Mouse (Mus musculus): ENCODE measurements around the gene Mylk4.

Gene Mylk4

GRCm38 (mm10) chr13:32783816-32784215 is at the start of gene Mylk4:
Gene Mylk4, minus strand, starts transcription at chr13:32783954.
- no peak for DNase-seq (ENCODE audit: low spot score)

GRCm38 (mm10) chr13:32833237-32833636 is 49.5 kb upstream of the Mylk4 start:
- DNase-seq (ENCODE audit: low spot score) = no peak

- DNase-seq (ENCODE audit: low spot score) = no peak
Measured at GRCm38 (mm10) chr13:32832776-32833175, 49.0 kb upstream of the Mylk4 start.

GRCm38 (mm10) chr13:32831505-32832273 is 47.9 kb upstream of the Mylk4 start:
- no peak for DNase-seq (ENCODE audit: low spot score)

- no peak for DNase-seq (ENCODE audit: low spot score)
Measured at GRCm38 (mm10) chr13:32828886-32829285, 45.1 kb upstream of the Mylk4 start.

- DNase-seq (ENCODE audit: low spot score) = peak; percentile 85
Measured at GRCm38 (mm10) chr13:32827951-32828350, 44.2 kb upstream of the Mylk4 start.

- no peak for DNase-seq (ENCODE audit: low spot score)
Measured at GRCm38 (mm10) chr13:32827111-32827822, 43.5 kb upstream of the Mylk4 start.

- DNase-seq (ENCODE audit: low spot score) = no peak
Measured at GRCm38 (mm10) chr13:32825546-32825945, 41.8 kb upstream of the Mylk4 start.

GRCm38 (mm10) chr13:32824377-32825330 is 40.9 kb upstream of the Mylk4 start:
- no peak for DNase-seq (ENCODE audit: low spot score)

GRCm38 (mm10) chr13:32823126-32823525 is 39.4 kb upstream of the Mylk4 start:
- DNase-seq (ENCODE audit: low spot score) = no peak

GRCm38 (mm10) chr13:32821671-32822070 is 37.9 kb upstream of the Mylk4 start:
- DNase-seq (ENCODE audit: low spot score) = no peak

- DNase-seq (ENCODE audit: low spot score) = no peak
Measured at GRCm38 (mm10) chr13:32819926-32820325, 36.2 kb upstream of the Mylk4 start.

GRCm38 (mm10) chr13:32819241-32819640 is 35.5 kb upstream of the Mylk4 start:
- no peak for DNase-seq (ENCODE audit: low spot score)

GRCm38 (mm10) chr13:32807624-32808023 is 23.9 kb upstream of the Mylk4 start:
- no peak for DNase-seq (ENCODE audit: low spot score)

GRCm38 (mm10) chr13:32806820-32807219 is 23.1 kb upstream of the Mylk4 start:
- DNase-seq (ENCODE audit: low spot score) = peak; percentile 67

GRCm38 (mm10) chr13:32803701-32804345 is 20.1 kb upstream of the Mylk4 start:
- DNase-seq (ENCODE audit: low spot score) = no peak

- DNase-seq (ENCODE audit: low spot score) = peak; percentile 68
Measured at GRCm38 (mm10) chr13:32802259-32803081, 18.7 kb upstream of the Mylk4 start, which contains the start of gene D930007J09Rik. Gene D930007J09Rik, minus strand, starts transcription at chr13:32802849.

GRCm38 (mm10) chr13:32801693-32802221 is 18.0 kb upstream of the Mylk4 start, which contains the start of gene Wrnip1:
Gene Wrnip1, plus strand, starts transcription at chr13:32802038.
- peak; percentile 93 for DNase-seq (ENCODE audit: low spot score)

- DNase-seq (ENCODE audit: low spot score) = no peak
Measured at GRCm38 (mm10) chr13:32800859-32801258, 17.1 kb upstream of the Mylk4 start.

- no peak for DNase-seq (ENCODE audit: low spot score)
Measured at GRCm38 (mm10) chr13:32799131-32799530, 15.4 kb upstream of the Mylk4 start.
